Mouse (Mus musculus) kidney, adult 11 months (tissue): ENCODE measurements at regions not wholly inside any gene's neighbourhood (a gene's known extent, or its start where the extent isn't known, plus 50 kb on each side); places are given as distances from the start of the nearest gene placed in this dataset.

Source experiments
- DNase-seq: peaks from one replicate; pipeline ENCODE4 v3.0.0; 2022

GRCm38 (mm10) chr3:103517376-103518304, 57.4 kb upstream of the Syt6 start:
- DNase-seq: no peak

GRCm38 (mm10) chr3:103518624-103519023, 56.4 kb upstream of the Syt6 start:
- DNase-seq: no peak
